Mouse (Mus musculus) lung, postnatal 25 days (tissue): Measurements from ENCODE around the gene Mrpl38.
A peak's percentile ranks its signal among the peaks of the same experiment; 100 is the strongest.

ENCODE experiments used
- DNase-seq: peaks from one replicate; pipeline ENCODE4 v3.0.0; 2022; ENCODE audit warnings: low spot score

Mrpl38 gene

DNA sequence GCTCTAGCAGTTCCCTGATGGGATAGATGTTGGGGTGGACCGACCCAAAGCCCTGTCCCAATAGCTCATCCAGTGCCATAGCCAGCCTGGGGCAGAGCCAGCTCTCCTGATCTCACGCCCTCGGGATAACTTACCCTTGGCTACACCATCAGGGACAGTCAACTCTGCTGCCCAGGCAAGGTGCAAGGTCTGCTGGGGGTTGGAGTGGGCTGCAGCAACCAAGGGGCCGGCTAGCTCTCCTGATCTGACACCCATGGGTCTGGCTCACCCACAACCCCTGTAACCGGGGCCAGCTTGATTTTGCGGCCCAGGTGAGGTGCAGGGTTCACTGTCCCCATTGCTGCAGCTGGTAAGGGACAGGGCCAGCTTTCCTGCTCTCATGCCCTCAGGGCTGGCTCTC lies 47.1 kb downstream of the Mrpl38 start:
- DNase-seq: no peak

DNA sequence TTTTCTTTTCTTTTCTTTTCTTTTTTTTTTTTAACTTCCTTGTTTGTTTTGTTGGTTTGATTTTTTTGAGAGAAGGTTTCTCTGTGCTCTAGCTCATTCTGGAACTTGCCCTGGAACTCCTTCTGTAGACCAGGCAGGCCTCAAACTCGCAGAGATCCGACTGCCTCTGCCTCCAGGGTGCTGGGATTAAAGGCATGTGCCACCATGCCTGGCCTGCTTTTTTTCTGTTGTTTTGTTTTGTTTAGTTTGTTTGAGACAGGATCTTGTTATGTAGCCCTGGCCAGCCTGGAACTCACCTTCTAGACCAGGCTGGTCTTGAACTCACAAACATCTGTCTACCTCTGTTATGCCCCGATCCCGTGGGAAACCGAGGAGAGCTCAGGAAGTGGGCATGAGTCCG lies 49.1 kb downstream of the Mrpl38 start:
- no peak for DNase-seq

DNA sequence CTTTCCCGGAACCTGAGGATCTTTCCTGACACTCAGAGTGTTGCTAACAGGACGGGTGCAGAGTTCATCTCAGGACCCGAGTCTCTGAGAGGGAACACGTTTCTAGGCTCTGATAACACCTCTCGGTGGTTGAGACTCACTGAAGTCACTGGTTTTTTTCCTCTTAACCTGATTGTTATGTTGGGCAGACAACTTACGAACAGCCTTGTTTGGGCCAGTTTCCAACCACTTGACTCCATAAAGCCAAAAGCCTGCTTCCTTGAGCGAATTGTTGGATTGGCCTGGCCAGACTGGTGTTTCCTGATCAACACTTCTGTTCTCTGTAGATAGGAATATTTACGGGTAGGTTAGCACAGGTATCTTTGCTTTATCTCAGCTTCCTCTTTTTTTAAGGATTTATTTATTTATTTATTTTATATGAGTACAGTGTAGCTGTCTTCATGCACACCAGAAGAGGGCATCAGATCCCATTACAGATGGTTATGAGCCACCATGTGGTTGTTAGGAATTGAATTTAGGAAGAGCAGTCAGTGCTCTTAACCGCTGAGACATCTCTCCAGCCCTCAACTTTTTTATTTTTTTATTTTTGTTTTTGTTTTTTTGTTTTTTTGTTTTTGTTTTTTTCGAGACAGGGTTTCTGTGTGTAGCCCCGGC lies 49.8 kb downstream of the Mrpl38 start:
- DNase-seq: no peak

DNA sequence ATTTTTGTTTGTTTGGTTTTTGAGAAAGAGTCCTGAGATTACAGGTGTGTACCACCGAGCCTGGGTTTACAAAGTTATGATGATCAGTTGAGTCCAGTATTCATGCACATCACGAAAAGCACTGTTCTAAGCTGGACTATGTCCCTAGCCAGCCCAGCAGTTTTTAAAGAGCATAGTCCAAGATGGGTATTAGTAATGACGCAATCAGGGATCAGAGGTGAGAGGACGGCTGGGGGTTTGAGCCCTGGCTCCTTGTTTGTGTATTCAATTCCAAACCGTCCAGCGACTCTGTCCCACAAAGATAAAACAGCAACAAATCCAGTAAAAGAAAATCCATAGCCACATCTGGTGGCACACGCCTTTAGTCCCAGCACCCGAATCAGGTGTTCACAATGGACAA lies 50.5 kb downstream of the Mrpl38 start:
- no peak for DNase-seq

DNA sequence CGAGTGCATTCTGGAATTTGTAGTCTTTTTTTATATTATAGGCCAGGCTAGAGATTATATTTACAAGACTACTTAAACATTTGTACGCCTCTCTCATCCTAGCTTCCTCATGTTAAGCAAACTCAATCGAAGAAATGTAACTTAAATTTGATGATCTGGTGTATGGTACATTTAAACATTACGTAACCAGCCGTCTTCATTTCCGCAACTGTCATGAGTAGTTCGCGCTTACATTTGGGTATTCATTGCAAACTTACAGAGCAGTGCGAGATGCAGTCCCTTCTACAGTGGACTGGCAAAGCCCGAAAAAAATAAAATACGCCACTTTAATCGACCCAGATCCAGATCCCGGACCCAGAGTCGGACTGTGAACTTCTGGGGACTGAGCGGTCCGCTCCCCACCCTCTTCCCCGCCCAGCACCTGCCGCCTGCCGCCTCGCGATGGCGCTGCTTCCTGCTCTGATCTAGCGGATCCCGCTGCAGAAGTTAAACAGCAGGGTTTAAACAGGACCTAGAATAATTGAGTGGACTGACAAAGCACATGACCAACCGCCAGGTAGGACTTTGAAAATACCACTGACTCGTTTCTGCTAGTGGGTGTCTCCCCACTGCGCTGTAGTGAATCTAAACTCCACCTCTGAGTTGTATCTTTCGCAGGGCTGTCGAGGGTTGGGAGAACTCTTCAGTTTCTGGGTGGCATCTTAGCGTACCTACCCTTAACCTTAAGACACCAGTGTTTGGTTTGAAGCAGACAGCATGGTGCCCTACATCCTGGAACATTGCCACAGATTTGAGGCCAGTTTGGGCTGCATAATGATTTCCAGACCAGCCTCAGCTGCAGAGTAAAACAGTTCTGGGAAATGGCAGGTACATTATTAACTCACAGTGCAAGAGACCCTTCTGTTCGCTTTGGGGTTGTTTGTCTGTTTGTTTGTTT lies 51.2 kb downstream of the Mrpl38 start:
- DNase-seq: peak; percentile 91

DNA sequence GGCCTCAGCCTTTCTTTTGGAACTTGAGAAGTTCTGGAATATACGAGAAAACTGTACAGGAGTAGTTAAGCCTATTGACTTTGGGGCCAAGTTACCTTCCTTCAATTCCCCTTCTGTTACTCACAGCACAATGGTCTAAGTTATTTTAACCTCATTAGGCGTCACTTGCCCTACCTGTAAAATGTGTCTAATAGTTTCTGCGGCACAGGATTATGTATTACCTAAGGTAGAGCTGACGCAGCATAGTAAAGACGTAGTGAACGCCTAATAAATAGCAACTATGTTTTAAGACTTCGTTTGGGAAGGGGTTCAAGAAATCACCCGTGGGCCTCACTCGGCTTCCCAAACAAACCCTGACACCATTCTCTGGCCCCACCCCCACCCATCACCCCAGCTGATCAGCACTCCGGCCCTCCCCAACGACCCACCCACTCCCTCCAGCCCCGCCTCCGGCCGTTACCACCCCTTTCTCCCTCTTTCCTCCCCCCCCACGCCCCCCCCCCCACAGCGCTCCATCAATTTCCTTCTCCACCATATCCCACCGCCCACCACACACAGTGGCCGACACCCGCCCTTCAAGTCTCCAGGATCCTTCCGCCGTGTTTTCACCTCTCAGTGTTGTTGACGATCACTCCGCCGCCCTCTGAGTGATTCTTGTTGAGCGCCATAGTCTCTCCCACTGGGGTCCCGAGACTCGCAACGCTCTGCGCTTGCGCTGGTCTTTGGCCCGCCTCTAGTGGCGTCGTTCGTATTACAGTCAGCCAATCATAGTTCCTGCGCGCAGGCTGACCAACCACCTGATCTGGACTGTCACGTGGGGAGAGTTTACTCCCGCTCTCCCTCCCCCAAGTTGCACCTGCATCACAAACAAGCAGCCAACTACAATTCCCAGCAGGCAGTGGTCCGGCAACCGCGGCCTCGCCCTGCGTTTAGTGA lies 52.1 kb downstream of the Mrpl38 start, which contains the start of gene Wbp2:
TSS of gene Wbp2 (minus strand) at position 738 of the 936 bp plus-strand sequence.
- DNase-seq: peak; percentile 99

DNA sequence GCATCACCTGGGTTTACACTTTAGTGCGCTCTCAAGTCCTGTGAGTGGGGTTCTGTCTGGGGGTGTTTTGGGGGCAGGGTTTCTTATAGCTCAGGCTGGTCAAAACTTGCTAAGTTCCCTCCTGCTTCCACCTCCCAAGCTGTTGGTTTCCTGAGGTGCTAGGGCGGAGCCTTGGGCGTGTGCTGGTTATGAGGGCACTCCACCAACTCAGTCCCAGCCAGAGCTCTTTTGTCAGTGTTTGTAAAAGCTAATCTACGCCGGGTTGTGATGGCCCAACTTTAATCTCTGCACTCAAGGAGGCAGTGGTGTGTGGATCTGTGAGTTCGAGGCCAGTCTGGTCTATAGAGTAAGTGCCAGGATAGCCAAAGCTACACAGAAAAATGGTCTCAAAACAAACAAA lies 54.5 kb downstream of the Mrpl38 start:
- DNase-seq: no peak

DNA sequence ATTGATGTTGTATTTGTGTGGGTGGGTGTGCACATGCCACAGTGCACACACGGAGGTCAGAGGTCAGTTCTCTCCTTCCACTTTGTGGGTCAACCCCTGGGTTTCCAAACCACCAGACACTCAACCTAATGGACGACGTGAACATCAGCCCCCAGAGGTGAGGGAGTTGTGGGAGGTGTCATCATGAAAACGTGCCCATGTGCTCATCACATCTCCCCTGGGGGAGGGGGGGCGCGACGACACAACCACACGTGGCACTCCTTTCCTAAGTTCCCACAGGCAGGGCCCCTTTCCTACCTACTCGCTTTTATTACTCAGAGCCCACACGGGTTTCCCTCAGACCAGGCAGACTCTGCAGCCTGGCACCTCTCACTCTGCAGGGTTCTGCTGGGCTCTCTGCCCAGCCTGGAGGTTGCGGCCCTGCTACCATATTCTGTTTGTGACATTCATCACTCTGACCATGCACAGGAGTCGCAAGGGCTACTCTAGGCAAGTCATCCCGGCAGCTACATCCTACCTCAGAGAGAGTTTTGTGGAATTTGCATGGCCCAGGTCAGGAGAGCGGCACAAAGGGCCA lies 55.5 kb downstream of the Mrpl38 start:
- DNase-seq: no peak
